Mouse (Mus musculus) stomach, postnatal 0 days (tissue): ENCODE measurements around the gene Gfra1. TPM values are rescaled to one million over a fixed set of nuclear protein-coding genes. Genes with fewer than 3 reads are reported as not detected.

Experiments used
- ATAC-seq: fragments of 200-750 bp; cut with Nextera tagmentation; 2 replicates; pipeline ENCODE4 v1.8.0; 2017; ENCODE audit not compliant: low FRiP score, low TSS enrichment
- DNase-seq: peaks from one replicate; pipeline ENCODE4 v3.0.0-alpha.2; 2016; ENCODE audit warnings: low spot score
- H3K27ac ChIP-seq: fragments of 300-500 bp; sonication (generic); replicated peaks from 2 replicates; pipeline ENCODE4 v1.5.1; 2014; ENCODE audit warnings: mild to moderate bottlenecking, control low read depth
- H3K27me3 ChIP-seq: fragments of 300-500 bp; sonication (generic); 2 replicates; pipeline ENCODE4 v1.6.1; 2014; ENCODE audit warnings: low read length; ENCODE audit not compliant: control insufficient read depth, insufficient read depth
- H3K36me3 ChIP-seq: fragments of 300-500 bp; sonication (generic); 2 replicates; pipeline ENCODE4 v1.6.1; 2014; ENCODE audit warnings: low read length, mixed read lengths; ENCODE audit not compliant: control insufficient read depth, insufficient read depth
- H3K4me1 ChIP-seq: fragments of 300-500 bp; sonication (generic); replicated peaks from 2 replicates; pipeline ENCODE4 v1.6.1; 2014; ENCODE audit warnings: antibody characterized with exemption; ENCODE audit not compliant: control insufficient read depth, insufficient read depth
- H3K4me2 ChIP-seq: fragments of 300-500 bp; sonication (generic); replicated peaks from 2 replicates; pipeline ENCODE4 v1.6.1; 2014; ENCODE audit warnings: low read depth, mild to moderate bottlenecking, control low read depth, moderate library complexity
- H3K4me3 ChIP-seq: fragments of 300-500 bp; sonication (generic); 2 replicates; pipeline ENCODE4 v1.5.1; 2014; ENCODE audit warnings: low read depth, low read length, control low read depth
- H3K9ac ChIP-seq: fragments of 300-500 bp; sonication (generic); 2 replicates; pipeline ENCODE4 v1.6.1; 2014; ENCODE audit warnings: mild to moderate bottlenecking, low read length, control low read depth, mixed read lengths
- H3K9me3 ChIP-seq: fragments of 300-500 bp; sonication (generic); 2 replicates; pipeline ENCODE4 v1.6.1; 2016; ENCODE audit warnings: low read length; ENCODE audit not compliant: control insufficient read depth
- CTCF ChIP-seq: IDR thresholded peaks from 2 replicates; pipeline ENCODE4 v1.5.1; 2016; ENCODE audit warnings: antibody characterized with exemption, low read depth, mild to moderate bottlenecking, moderate library complexity
- EP300 ChIP-seq: optimal IDR thresholded peaks from 2 replicates; pipeline ENCODE3; 2016; ENCODE audit warnings: antibody characterized with exemption
- WGBS: fragments of 180-500 bp; shearing (Covaris S2); extraction: QIAGEN DNeasy Blood & Tissue Kit; methylation state at CpG from one replicate; pipeline ENCODE4 v1.1.7; 2014; 5-methylcytosine and 5-hydroxymethylcytosine counted together
- polyA plus RNA-seq: library from polyadenylated mRNA; unstranded; fragments of >200 nt; fragmentation: Nextera tagmentation; extraction: Ambion mirVana; gene quantifications from 2 replicates; pipeline ENCODE4 v1.2.1, GENCODE M21; 2015

Gfra1 gene
- polyA plus RNA-seq, 1 experiment from 2014 or later: 9.1 TPM

DNA sequence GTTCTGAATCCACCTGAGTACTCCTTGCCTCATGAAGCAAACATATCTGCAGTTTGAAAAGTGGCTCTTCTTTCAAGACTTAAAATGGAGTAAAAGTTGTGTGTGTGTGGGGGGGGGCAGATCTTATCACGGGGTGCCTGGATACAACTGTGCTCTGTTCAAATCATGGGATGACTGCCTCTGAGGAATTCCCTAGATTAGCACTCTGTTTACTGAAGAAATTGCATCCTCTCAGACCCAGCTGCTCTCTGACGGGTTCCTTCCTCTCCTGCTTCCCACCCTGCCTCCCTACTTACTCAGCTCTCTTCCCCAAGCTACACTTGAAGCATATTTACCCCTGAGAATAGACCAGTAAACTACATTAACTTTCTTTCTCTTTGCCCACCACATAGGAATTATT lies 87.2 kb downstream of the Gfra1 start:
- no peak overlapping the region for H3K27ac ChIP-seq
- no peak for ATAC-seq
- 29% methylated on average over 2 of the region's 2 CpGs for WGBS
- TF ChIP-seq CTCF (no peak), EP300 (no peak)
- no peak for DNase-seq
- H3K4me1 ChIP-seq: no peaks in the 10 kb centered on the region
- no peak overlapping the region for H3K4me2 ChIP-seq
- no peak overlapping the region for H3K4me3 ChIP-seq
- H3K9me3 ChIP-seq: no peaks in the 10 kb centered on the region
- H3K27me3 ChIP-seq: no peaks in the 10 kb centered on the region
- no peak overlapping the region for H3K9ac ChIP-seq
- H3K36me3 ChIP-seq: no peaks in the 10 kb centered on the region

DNA sequence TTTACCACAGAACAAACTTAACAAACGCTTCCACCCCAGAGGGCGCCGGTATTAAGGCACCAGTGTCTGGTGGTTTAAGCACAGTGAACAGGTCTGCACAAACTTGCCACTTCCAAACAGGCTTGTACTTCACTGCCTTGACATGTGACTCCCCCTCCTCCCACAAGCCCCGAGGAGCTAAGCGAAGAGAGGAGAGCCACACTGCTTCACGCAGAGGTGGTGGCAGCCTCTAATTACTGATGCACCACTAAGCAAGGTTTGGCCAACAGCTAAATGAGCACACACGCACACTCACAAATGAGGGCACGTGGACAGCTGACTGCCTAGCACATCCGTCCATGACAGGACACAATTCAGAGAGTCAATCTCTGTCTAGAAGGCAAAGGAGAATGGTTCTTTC lies 91.0 kb downstream of the Gfra1 start:
- 74% methylated on average over 9 of the region's 9 CpGs for WGBS

DNA sequence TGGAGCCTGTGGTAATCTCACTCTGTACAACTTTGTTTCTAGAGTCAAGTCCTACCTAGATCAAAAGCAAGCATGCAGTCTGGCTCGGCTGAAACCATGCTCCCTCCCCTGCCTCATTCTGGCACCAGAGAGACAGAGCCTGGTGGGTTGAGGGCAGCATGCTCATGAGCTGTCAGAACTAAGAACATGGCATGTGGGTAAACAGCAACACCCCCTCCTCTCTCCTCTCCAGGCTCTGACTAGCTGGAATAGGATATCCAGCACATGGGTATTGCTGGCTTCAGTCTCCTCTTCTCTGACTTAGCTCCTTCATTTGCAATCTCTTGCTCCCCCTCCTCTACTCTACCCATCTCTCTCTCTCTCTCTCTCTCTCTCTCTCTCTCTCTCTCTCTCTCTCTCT lies 94.7 kb downstream of the Gfra1 start:
- no peak for DNase-seq
- WGBS: 74% methylated on average over 1 of the region's 1 CpGs

More for the DNA sequence above, 91.0 kb downstream of the Gfra1 start:
- H3K4me1 ChIP-seq: no peaks in the 10 kb centered on the region
- H3K9ac ChIP-seq: no peak overlapping the region
- H3K4me3 ChIP-seq: no peak overlapping the region
- TF ChIP-seq CTCF (no peak), EP300 (no peak)
- no peak overlapping the region for H3K27ac ChIP-seq
- H3K27me3 ChIP-seq: no peaks in the 10 kb centered on the region
- DNase-seq (no peak), ATAC-seq (no peak)
- no peaks in the 10 kb centered on the region for H3K9me3 ChIP-seq
- no peaks in the 10 kb centered on the region for H3K36me3 ChIP-seq
- no peak overlapping the region for H3K4me2 ChIP-seq

DNA sequence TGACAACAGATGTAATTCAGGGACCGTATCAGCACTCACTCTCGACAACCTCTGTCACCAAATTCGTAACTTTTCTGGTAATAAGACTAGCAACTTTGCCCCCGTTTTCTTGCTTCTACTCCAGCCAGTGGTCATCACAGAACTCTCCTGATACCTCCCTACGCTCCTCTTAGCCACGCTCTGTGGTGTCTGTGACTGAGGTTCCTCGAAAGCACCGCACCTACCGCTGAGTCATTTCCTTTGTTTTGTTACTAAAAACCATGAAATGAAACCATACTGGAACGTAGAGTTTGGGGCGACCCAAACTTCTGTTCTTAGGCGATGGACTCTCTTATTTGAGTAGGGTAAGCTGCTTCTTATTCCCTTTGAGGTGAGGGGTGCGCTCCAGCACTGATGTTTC lies 97.6 kb downstream of the Gfra1 start:
- Histone ChIP-seq H3K27ac (no peak overlapping the region), H3K4me2 (no peak overlapping the region), H3K9ac (no peak overlapping the region), H3K27me3 (no peaks in the 10 kb centered on the region), H3K4me3 (no peak overlapping the region), H3K4me1 (no peaks in the 10 kb centered on the region), H3K36me3 (no peaks in the 10 kb centered on the region), H3K9me3 (no peaks in the 10 kb centered on the region)
- TF ChIP-seq CTCF (no peak), EP300 (no peak)
- ATAC-seq: no peak
- no peak for DNase-seq
- WGBS: 81% methylated on average over 13 of the region's 13 CpGs

More for the DNA sequence above, 94.7 kb downstream of the Gfra1 start:
- TF ChIP-seq EP300: no peak
- TF ChIP-seq CTCF: no peak
- ATAC-seq: no peak
- H3K9me3 ChIP-seq: no peaks in the 10 kb centered on the region
- no peak overlapping the region for H3K4me3 ChIP-seq
- no peak overlapping the region for H3K27ac ChIP-seq
- no peak overlapping the region for H3K9ac ChIP-seq
- H3K36me3 ChIP-seq: no peaks in the 10 kb centered on the region
- H3K4me2 ChIP-seq: no peak overlapping the region
- H3K27me3 ChIP-seq: no peaks in the 10 kb centered on the region
- no peaks in the 10 kb centered on the region for H3K4me1 ChIP-seq

DNA sequence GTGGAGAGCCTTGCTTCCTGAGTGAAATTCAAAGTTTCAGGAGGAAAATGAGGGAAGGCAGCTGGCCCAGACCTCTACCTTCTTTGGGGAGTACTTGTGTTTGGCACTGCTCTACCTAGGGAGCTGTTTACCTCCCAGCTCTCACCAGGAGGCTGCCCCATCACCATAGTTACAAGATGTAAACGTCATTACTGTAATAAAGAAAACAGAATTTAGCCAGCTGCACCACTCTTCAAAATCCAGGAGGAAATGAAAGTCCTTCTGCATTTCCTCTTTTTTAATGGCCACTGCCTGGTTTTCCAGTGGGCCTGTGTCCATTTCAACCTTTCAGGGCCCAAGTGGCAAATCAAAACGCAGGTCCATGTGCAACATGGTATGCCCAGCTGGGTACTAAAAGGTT lies 101.8 kb downstream of the Gfra1 start:
- no peaks in the 10 kb centered on the region for H3K36me3 ChIP-seq
- no peaks in the 10 kb centered on the region for H3K9me3 ChIP-seq
- no peak overlapping the region for H3K4me3 ChIP-seq

DNA sequence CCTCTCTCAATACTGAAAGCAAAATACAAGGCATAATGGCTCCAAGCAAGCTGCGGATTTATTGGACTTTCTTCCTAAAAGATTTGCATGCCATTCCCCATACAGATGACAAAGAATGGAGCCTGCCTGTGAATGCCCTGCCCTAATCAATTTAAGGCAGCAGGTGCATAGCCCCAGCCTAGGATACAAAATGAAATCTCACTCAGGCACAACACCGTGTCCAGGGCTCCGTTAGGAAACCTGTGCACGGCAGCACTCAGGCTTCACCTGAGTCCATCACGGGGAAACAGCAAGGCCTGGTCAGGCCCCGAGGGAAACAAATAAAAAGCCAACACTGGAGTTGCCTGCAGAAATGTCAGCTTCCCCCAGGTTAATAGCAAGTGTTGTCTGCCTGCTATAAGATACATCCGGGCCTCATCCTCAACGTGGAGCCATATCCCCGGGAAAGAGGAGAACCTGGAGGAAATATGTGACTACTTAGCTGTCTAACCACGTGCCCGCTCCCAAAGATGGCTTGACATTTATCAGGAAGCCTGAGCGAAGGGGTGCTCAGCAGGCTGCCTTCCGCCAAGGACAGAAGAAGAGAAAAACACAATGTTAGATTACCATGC lies 102.3 kb downstream of the Gfra1 start:
- no peak overlapping the region for H3K4me3 ChIP-seq
- no peaks in the 10 kb centered on the region for H3K9me3 ChIP-seq
- WGBS: 73% methylated on average over 13 of the region's 13 CpGs
- TF ChIP-seq EP300 (no peak), CTCF (no peak)
- H3K36me3 ChIP-seq: no peaks in the 10 kb centered on the region
- no peak for ATAC-seq
- no peak overlapping the region for H3K9ac ChIP-seq
- H3K4me2 ChIP-seq: no peak overlapping the region
- H3K4me1 ChIP-seq: no peaks in the 10 kb centered on the region
- H3K27me3 ChIP-seq: no peaks in the 10 kb centered on the region
- H3K27ac ChIP-seq: no peak overlapping the region
- DNase-seq: no peak

More for the DNA sequence above, 101.8 kb downstream of the Gfra1 start:
- DNase-seq (no peak), ATAC-seq (no peak)
- no peak overlapping the region for H3K9ac ChIP-seq
- no peaks in the 10 kb centered on the region for H3K4me1 ChIP-seq
- WGBS: 49% methylated on average over 2 of the region's 2 CpGs
- H3K4me2 ChIP-seq: no peak overlapping the region
- TF ChIP-seq CTCF (no peak), EP300 (no peak)
- H3K27ac ChIP-seq: no peak overlapping the region
- H3K27me3 ChIP-seq: no peaks in the 10 kb centered on the region
